In genomic region chr8:121653340-121654019, GRCm38 (mm10) we compare ENCODE assay signal across 8 mouse cellular contexts. TPM values are rescaled to one million over a fixed set of nuclear protein-coding genes. Genes with fewer than 3 reads are reported as not detected.
DNase-seq lines count a peak whose midpoint lies in the region; ATAC-seq and TF ChIP-seq lines count a peak whose summit lies in the region.

No protein-coding gene starts in this region.

- H3K9me3 ChIP-seq in heart, embryonic 12.5 days (replicated peaks), result no peaks in the 10 kb centered on the region
- no peaks in the 10 kb centered on the region for H3K9me3 ChIP-seq in liver, embryonic 11.5 days (ENCODE audit: control insufficient read depth, low read length)

- peak overlapping the region; percentile 80 for H3K9ac ChIP-seq in heart, embryonic 12.5 days
- H3K9ac ChIP-seq in liver, embryonic 11.5 days (ENCODE audit: low read depth, low read length), result peak overlapping the region; percentile 51

- H3K4me2 ChIP-seq in heart, embryonic 12.5 days, result peak overlapping the region; percentile 85
- H3K4me2 ChIP-seq in liver, embryonic 11.5 days, result peak overlapping the region; percentile 81

- WGBS in heart, embryonic 12.5 days, result 2% methylated on average over 31 of the region's 31 CpGs
- 8% methylated on average over 31 of the region's 31 CpGs for WGBS in liver, embryonic 11.5 days
- WGBS in small intestine, adult 2 months, result 4% methylated on average over 31 of the region's 31 CpGs

- peaks cover 44% of the 10 kb centered on the region for H3K4me1 ChIP-seq in heart, embryonic 12.5 days (replicated peaks)
- H3K4me1 ChIP-seq in liver, embryonic 11.5 days (replicated peaks; ENCODE audit: control insufficient read depth, insufficient read depth, low read length), result peaks cover 22% of the 10 kb centered on the region
- peaks cover 25% of the 10 kb centered on the region for H3K4me1 ChIP-seq in small intestine, adult 2 months (ENCODE audit: control insufficient read depth, insufficient read depth, insufficient read length, low read length)

- H3K27me3 ChIP-seq in heart, embryonic 12.5 days (replicated peaks), result no peaks in the 10 kb centered on the region
- peaks cover 64% of the 10 kb centered on the region for H3K27me3 ChIP-seq in liver, embryonic 11.5 days (replicated peaks; ENCODE audit: control insufficient read depth, insufficient read depth, low read length)
- H3K27me3 ChIP-seq in small intestine, adult 2 months (ENCODE audit: control insufficient read depth, insufficient read depth, low read length), result no peaks in the 10 kb centered on the region

- H3K4me3 ChIP-seq in heart, embryonic 12.5 days, result peak overlapping the region; percentile 86
- H3K4me3 ChIP-seq in liver, embryonic 11.5 days (ENCODE audit: low read depth, low read length), result peak overlapping the region; percentile 68
- peak overlapping the region; percentile 80 for H3K4me3 ChIP-seq in small intestine, adult 2 months (ENCODE audit: low read depth, low read length)

- TF ChIP-seq CTCF in small intestine, adult 2 months (IDR thresholded peaks at IDR 0.05; ENCODE audit: extremely low read depth, insufficient read length, insufficient replicate concordance, low read depth, low read length), result no peak

- H3K27ac ChIP-seq in heart, embryonic 12.5 days (ENCODE audit: poor library complexity, severe bottlenecking), result peak overlapping the region; percentile 88
- peak overlapping the region; percentile 63; the same call in 1 of the 2 replicates for H3K27ac ChIP-seq in liver, embryonic 11.5 days (ENCODE audit: low read depth, low read length)
- H3K27ac ChIP-seq in small intestine, adult 2 months (ENCODE audit: insufficient read depth, low read depth, low read length), result peak overlapping the region; percentile 69

- no peak for DNase-seq in heart, adult 11 months
- DNase-seq in ZHBTc4 (ENCODE audit: low read depth, low spot score), result peak; percentile 65
- peak; percentile 43 for DNase-seq in forelimb bud, embryonic 11.5 days (ENCODE audit: low read depth, low spot score)
- no peak for DNase-seq in liver, embryonic 11.5 days (ENCODE audit: low spot score)
- DNase-seq in urinary bladder, postnatal 10 days (ENCODE audit: low spot score), result no peak
- DNase-seq in gastrocnemius, postnatal 4 days (ENCODE audit: low spot score in 2 of 2), result no peak

- no peak for TF ChIP-seq POLR2A in small intestine, adult 2 months (IDR thresholded peaks at IDR 0.05; ENCODE audit: low read depth, low read length)

- 0 out of 2 replicates have a peak, but pooled peaks have one; percentile 17 for ATAC-seq in heart, embryonic 12.5 days (ENCODE audit: insufficient number of reproducible peaks, low FRiP score)
- no peak; the same call in 1 of the 2 replicates for ATAC-seq in liver, embryonic 11.5 days (replicated peaks; ENCODE audit: low FRiP score)

- H3K36me3 ChIP-seq in heart, embryonic 12.5 days, result peaks cover 4% of the 10 kb centered on the region; the same call in 1 of the 2 replicates
- no peaks in the 10 kb centered on the region for H3K36me3 ChIP-seq in liver, embryonic 11.5 days (ENCODE audit: control insufficient read depth, insufficient read depth, low read length)
- H3K36me3 ChIP-seq in small intestine, adult 2 months (ENCODE audit: control insufficient read depth, insufficient read depth, low read length), result no peaks in the 10 kb centered on the region

RNA-seq across cellular contexts. Expression of gene Zcchc14, which starts 0.8 kb away (rescaled TPM):
- 9.2 and 9.9 TPM in 2 replicates for polyA plus RNA-seq in heart, embryonic 12.5 days (2016; fragmentation: Nextera tagmentation; extraction: Ambion mirVana)
- 6.2 and 7.3 TPM in 2 replicates for polyA plus RNA-seq in liver, embryonic 11.5 days (2014; fragmentation: Nextera tagmentation; extraction: Ambion mirVana)
- polyA plus RNA-seq in small intestine, adult 2 months (2012; rRNA removed), result 15.3 and 31.3 TPM in 2 replicates
- total RNA-seq in gastrocnemius, postnatal 4 days (2021), result 10 to 100 TPM; 43.9 to 44.6 TPM

Comparison
In these comparisons a context has a peak if more than half of its experiments do, and no peak if none do; other contexts are left out.
1. DNase-seq: peak in ZHBTc4 (single experiment) and forelimb bud, embryonic 11.5 days (single experiment); none in heart, adult 11 months (single experiment), liver, embryonic 11.5 days (single experiment), urinary bladder, postnatal 10 days (single experiment) and gastrocnemius, postnatal 4 days (0 of 2).
2. Peak in every context shown above with its lines, with median percentiles within 50 percentile points of each other: H3K27ac ChIP-seq and H3K4me3 ChIP-seq.